Mouse (Mus musculus): Measurements from ENCODE around the gene Psmc2. TPM values are rescaled to one million over a fixed set of nuclear protein-coding genes. Genes with fewer than 3 reads are reported as not detected.

The Psmc2 gene
- total RNA-seq (2023): 60.9 TPM

DNA sequence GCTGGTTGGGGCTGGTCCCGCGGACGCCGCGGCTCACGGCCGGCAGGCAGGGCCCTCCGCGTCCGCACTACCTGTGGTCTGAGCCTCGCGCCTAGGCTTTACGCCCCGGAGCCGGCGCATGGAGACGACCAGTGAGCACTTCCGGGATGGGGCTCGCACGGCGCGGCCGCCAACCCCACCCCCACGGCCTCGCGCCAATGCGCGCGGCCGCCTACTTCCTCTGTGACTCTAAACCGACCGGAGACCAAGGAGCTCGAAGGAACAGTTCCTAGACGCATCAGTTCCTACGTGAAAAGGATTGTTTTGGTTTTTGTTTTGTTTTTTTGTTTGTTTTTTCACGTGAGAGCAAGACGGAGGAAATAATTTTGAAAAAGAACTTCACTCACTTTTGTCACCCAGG, at the start of gene Psmc2, which contains the start of gene Dnajc2:
Gene Psmc2 (plus strand): TSS at position 231 of the 400 bp plus-strand sequence.
Gene Dnajc2 (minus strand): TSS at position 199 of the 400 bp plus-strand sequence.

DNA sequence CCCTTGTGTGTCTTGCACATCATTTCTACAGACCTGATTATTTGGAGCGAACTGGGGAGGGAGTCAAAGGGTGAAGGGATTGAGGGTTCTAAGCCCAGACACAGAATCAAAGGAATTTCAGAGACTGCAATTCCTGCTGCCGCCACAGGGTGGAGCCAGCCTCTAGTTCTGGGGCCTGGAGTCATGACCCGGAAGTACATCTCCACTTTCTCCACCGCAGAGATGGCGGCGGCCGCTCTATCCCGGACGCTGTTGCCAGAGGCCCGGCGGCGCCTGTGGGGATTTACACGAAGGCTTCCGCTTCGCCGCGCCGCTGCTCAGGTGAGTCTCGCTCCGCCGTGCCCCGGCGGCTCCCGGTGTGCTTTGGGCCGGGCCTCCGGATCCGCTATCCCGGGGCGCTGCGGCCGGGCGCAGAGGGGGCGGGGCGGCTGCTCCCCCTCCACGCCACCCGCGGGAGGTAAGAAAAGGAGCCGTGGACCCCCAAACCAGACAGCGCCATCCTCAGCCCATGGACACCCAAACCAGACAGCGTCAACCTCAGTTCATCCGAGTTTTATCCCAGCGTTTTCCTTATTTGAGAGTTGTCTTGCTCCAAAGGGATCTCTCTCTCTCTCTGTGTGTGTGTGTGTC, 48.0 kb upstream of the Psmc2 start, which contains the start of gene Pmpcb:
Gene Pmpcb (plus strand): TSS at position 186 of the 630 bp plus-strand sequence.

Other genes starting within 250 kb of the Psmc2 start
- gene Lrrc17, start 241.7 kb upstream of the Psmc2 start, total RNA-seq (2023): not detected
- not detected for gene Fbxl13, start 139.6 kb upstream of the Psmc2 start, total RNA-seq (2023)
- gene Armc10, start 139.5 kb upstream of the Psmc2 start, total RNA-seq (2023): 41.5 TPM
- gene Napepld, start 83.9 kb upstream of the Psmc2 start, total RNA-seq (2023): 1.6 TPM
- gene Pmpcb, start 48.1 kb upstream of the Psmc2 start, total RNA-seq (2023): 112 TPM
- gene Dnajc2, start within 50 bp of the Psmc2 start, total RNA-seq (2023): 56.8 TPM
- not detected for gene Slc26a5, start 80.3 kb downstream of the Psmc2 start, total RNA-seq (2023)